Comparison of ENCODE assay signal across 9 mouse cellular contexts in genomic region chr8:92972949-92973348, GRCm38 (mm10). TPM values are rescaled to one million over a fixed set of nuclear protein-coding genes. Genes with fewer than 3 reads are reported as not detected.
A peak's percentile ranks its signal among the peaks of the same experiment; 100 is the strongest.
DNase-seq lines count a peak whose midpoint lies in the region; ATAC-seq and TF ChIP-seq lines count a peak whose summit lies in the region.
"Had no signal": no experiment of that assay in that cellular context is flagged by ENCODE, and none has a peak within 500 bp of the region (broad histone marks: within the 10 kb centered on the region; RNA-seq: fewer than 3 reads in every experiment).

No protein-coding gene starts in this region.

- peaks cover 15% of the 10 kb centered on the region for H3K4me1 ChIP-seq in limb, embryonic 15.5 days
- H3K4me1 ChIP-seq in thymus, adult 2 months (replicated peaks; ENCODE audit: control insufficient read depth, insufficient read depth, low read length), result no peaks in the 10 kb centered on the region

- peak; percentile 6 for DNase-seq in embryo, embryonic 10 days (ENCODE audit: low spot score)
- no peak for DNase-seq in embryo, embryonic 9.5 days (ENCODE audit: extremely low spot score)
- peak; percentile 21 for DNase-seq in right cerebral cortex, postnatal 4 days
- DNase-seq in right cerebral cortex, postnatal 14 days, result no peak
- DNase-seq in heart, postnatal 10 days, result peak; percentile 86 to 87
- DNase-seq in thymus, adult 2 months, result no peak
- DNase-seq in liver, result no peak

- H3K27ac ChIP-seq in limb, embryonic 15.5 days, result no peak overlapping the region
- no peak overlapping the region for H3K27ac ChIP-seq in thymus, adult 2 months (ENCODE audit: control insufficient read depth, insufficient read depth, low read length)

- no peak for TF ChIP-seq POLR2A in thymus, adult 2 months (IDR thresholded peaks at IDR 0.05; ENCODE audit: control insufficient read depth, extremely low read depth, insufficient read depth, low read length, poor library complexity)

- H3K4me2 ChIP-seq in limb, embryonic 15.5 days, result peak overlapping the region; percentile 24; the same call in 1 of the 2 replicates

- ATAC-seq in limb, embryonic 15.5 days (ENCODE audit: insufficient number of reproducible peaks, low FRiP score, low TSS enrichment, low read depth), result peak; percentile 41; the same call in 1 of the 2 replicates

- H3K36me3 ChIP-seq in limb, embryonic 15.5 days, result no peaks in the 10 kb centered on the region
- H3K36me3 ChIP-seq in thymus, adult 2 months (ENCODE audit: control insufficient read depth, insufficient read depth, low read length), result no peaks in the 10 kb centered on the region

- intact Hi-C loops in heart, postnatal 10 days (cut with DNase I), result no loop called here

- no peak for TF ChIP-seq CTCF in thymus, adult 2 months (IDR thresholded peaks at IDR 0.05; ENCODE audit: borderline replicate concordance, control insufficient read depth, extremely low read depth, insufficient read depth, low read length, poor library complexity)

- H3K27me3 ChIP-seq in limb, embryonic 15.5 days, result no peaks in the 10 kb centered on the region
- H3K27me3 ChIP-seq in thymus, adult 2 months (ENCODE audit: control insufficient read depth, insufficient read depth, low read length), result no peaks in the 10 kb centered on the region

- H3K9ac ChIP-seq in limb, embryonic 15.5 days, result no peak overlapping the region

- no peak overlapping the region for H3K4me3 ChIP-seq in limb, embryonic 15.5 days
- no peak overlapping the region for H3K4me3 ChIP-seq in thymus, adult 2 months (ENCODE audit: control insufficient read depth, insufficient read depth, low read length)

- no peaks in the 10 kb centered on the region for H3K9me3 ChIP-seq in limb, embryonic 15.5 days

- 20% methylated on average over 5 of the region's 5 CpGs for WGBS in limb, embryonic 15.5 days
- WGBS in thymus, adult 2 months, result 85% methylated on average over 5 of the region's 5 CpGs

RNA-seq across cellular contexts. Expression of gene Slc6a2, which starts 13.1 kb away (rescaled TPM):
- under 1 TPM; 0.10 to 0.12 TPM for total RNA-seq in heart, postnatal 10 days (2021)
- polyA plus RNA-seq in limb, embryonic 15.5 days (2015; fragmentation: Nextera tagmentation; extraction: Ambion mirVana), result 0.11 and 0.19 TPM in 2 replicates
- 0.18 and 0.34 TPM in 2 replicates for polyA plus RNA-seq in thymus, adult 2 months (2012; rRNA removed)
- polyA plus RNA-seq: liver, embryonic 16.5 days had no signal

Comparison
In these comparisons a context has a peak if more than half of its experiments do, and no peak if none do; other contexts are left out.
1. DNase-seq: peak in embryo, embryonic 10 days (single experiment), right cerebral cortex, postnatal 4 days (single experiment) and heart, postnatal 10 days (2 of 2); none in embryo, embryonic 9.5 days (single experiment), right cerebral cortex, postnatal 14 days (single experiment), thymus, adult 2 months (single experiment) and liver (single experiment).